Mouse (Mus musculus) MEL (cell line): ENCODE measurements around the gene Lrrc61. TPM values are rescaled to one million over a fixed set of nuclear protein-coding genes. Genes with fewer than 3 reads are reported as not detected.

ENCODE experiments used
- DNase-seq: peaks from one replicate; pipeline ENCODE4 v3.0.0; 2011; ENCODE audit warnings: low read depth, low spot score
- H3K27ac ChIP-seq: 2 replicates; pipeline ENCODE4 v1.5.1; 2012; ENCODE audit warnings: low read depth, mild to moderate bottlenecking, control low read depth, low read length, moderate library complexity; ENCODE audit not compliant: control insufficient read depth
- H3K27me3 ChIP-seq, 2 experiments: fragments of 150-350 bp in 1 of 2; sonication (generic) in 1 of 2; 2 replicates each; pipeline ENCODE4 v1.6.1; 2012; ENCODE audit warnings: low read length in 2 of 2, mild to moderate bottlenecking in 2 of 2, improper control_type of control experiment in 1 of 2, moderate library complexity in 1 of 2; ENCODE audit not compliant: insufficient read depth in 2 of 2, control insufficient read depth in 1 of 2
- H3K36me3 ChIP-seq, 2 experiments: 2 replicates each; pipeline ENCODE4 v1.6.1; 2012 to 2014; ENCODE audit warnings: low read length in 2 of 2, improper control_type of control experiment in 1 of 2, inconsistent platforms in 1 of 2, mild to moderate bottlenecking in 1 of 2; ENCODE audit not compliant: insufficient read depth in 2 of 2, control insufficient read depth in 1 of 2
- H3K4me1 ChIP-seq, 2 experiments: fragments of 150-350 bp in 1 of 2; sonication (generic) in 1 of 2; 2 replicates each; pipeline ENCODE4 v1.6.1; 2012; ENCODE audit warnings: low read length in 2 of 2, improper control_type of control experiment in 1 of 2, mild to moderate bottlenecking in 1 of 2; ENCODE audit not compliant: insufficient read depth in 2 of 2, control insufficient read depth in 1 of 2
- H3K4me3 ChIP-seq, 2 experiments: fragments of 150-350 bp in 1 of 2; sonication (generic) in 1 of 2; 2 replicates each; pipeline ENCODE4 v1.5.1; 2012; ENCODE audit warnings: low read depth in 2 of 2, low read length in 2 of 2, mild to moderate bottlenecking in 2 of 2, moderate library complexity in 2 of 2, control low read depth in 1 of 2, improper control_type of control experiment in 1 of 2; ENCODE audit not compliant: control insufficient read depth in 1 of 2, insufficient read depth in 1 of 2
- H3K79me2 ChIP-seq: 2 replicates; pipeline ENCODE4 v1.6.1; 2012; ENCODE audit warnings: mild to moderate bottlenecking, low read length, moderate library complexity; ENCODE audit not compliant: control insufficient read depth, poor library complexity, insufficient read depth
- H3K9ac ChIP-seq: 2 replicates; pipeline ENCODE4 v1.6.1; 2012; ENCODE audit warnings: low read depth, mild to moderate bottlenecking, control low read depth, low read length, moderate library complexity; ENCODE audit not compliant: control insufficient read depth, poor library complexity, severe bottlenecking
- H3K9me3 ChIP-seq: fragments of 150-350 bp; sonication (generic); replicated peaks from 2 replicates; pipeline ENCODE4 v1.6.1; 2012; ENCODE audit warnings: mild to moderate bottlenecking, low read length, improper control_type of control experiment, moderate library complexity; ENCODE audit not compliant: insufficient read depth
- CHD1 ChIP-seq: IDR thresholded peaks from 2 replicates; pipeline ENCODE4 v1.6.1; 2012; ENCODE audit warnings: low read depth, mild to moderate bottlenecking, inconsistent platforms, low read length, improper control_type of control experiment
- CHD2 ChIP-seq: IDR thresholded peaks from 2 replicates; pipeline ENCODE4 v1.6.1; 2011; ENCODE audit warnings: low read length, improper control_type of control experiment
- CTCF ChIP-seq, 3 experiments: IDR thresholded peaks in 2 of 3; conservative IDR thresholded peaks in 1 of 3; 2 replicates each; pipeline ENCODE4 v1.5.1; 2011 to 2012; ENCODE audit warnings: low read length in 3 of 3, low read depth in 2 of 3, mild to moderate bottlenecking in 2 of 3, improper control_type of control experiment in 1 of 3, inconsistent platforms in 1 of 3, mixed read lengths in 1 of 3, moderate library complexity in 1 of 3; ENCODE audit not compliant: control insufficient read depth in 1 of 3, insufficient read depth in 1 of 3, poor library complexity in 1 of 3, severe bottlenecking in 1 of 3
- E2F4 ChIP-seq: IDR thresholded peaks from 2 replicates; pipeline ENCODE4 v1.6.1; 2011; ENCODE audit warnings: low read depth, low read length, improper control_type of control experiment, borderline replicate concordance
- ELF1 ChIP-seq: IDR thresholded peaks from 2 replicates; pipeline ENCODE4 v1.6.1; 2014; ENCODE audit warnings: low read depth, mild to moderate bottlenecking, inconsistent platforms, low read length, improper control_type of control experiment, moderate library complexity
- GABPA ChIP-seq: IDR thresholded peaks from 2 replicates; pipeline ENCODE4 v1.6.1; 2012; ENCODE audit warnings: low read depth, mild to moderate bottlenecking, inconsistent platforms, low read length, improper control_type of control experiment, moderate library complexity
- HCFC1 ChIP-seq: IDR thresholded peaks from 2 replicates; pipeline ENCODE4 v1.6.1; 2012; ENCODE audit warnings: low read depth, mild to moderate bottlenecking, inconsistent platforms, low read length, improper control_type of control experiment, moderate library complexity
- JUND ChIP-seq: IDR thresholded peaks from 2 replicates; pipeline ENCODE4 v1.6.1; 2011; ENCODE audit warnings: low read depth, mild to moderate bottlenecking, improper control_type of control experiment, low read length
- MAFK ChIP-seq: IDR thresholded peaks from 2 replicates; pipeline ENCODE4 v1.6.1; 2011; ENCODE audit warnings: low read depth, mild to moderate bottlenecking, low read length, improper control_type of control experiment, borderline replicate concordance
- MAZ ChIP-seq: IDR thresholded peaks from 2 replicates; pipeline ENCODE4 v1.6.1; 2012; ENCODE audit warnings: low read depth, mild to moderate bottlenecking, inconsistent platforms, low read length, improper control_type of control experiment
- MEF2A ChIP-seq: IDR thresholded peaks from 2 replicates; pipeline ENCODE4 v1.6.1; 2014; ENCODE audit warnings: low read depth, mild to moderate bottlenecking, inconsistent platforms, low read length, improper control_type of control experiment; ENCODE audit not compliant: poor library complexity, insufficient replicate concordance, severe bottlenecking; ENCODE audit errors: extremely low read depth
- MXI1 ChIP-seq: IDR thresholded peaks from 2 replicates; pipeline ENCODE4 v1.6.1; 2011; ENCODE audit warnings: mild to moderate bottlenecking, low read depth, low read length, improper control_type of control experiment
- MYC ChIP-seq: IDR thresholded peaks from 2 replicates; pipeline ENCODE4 v1.6.1; 2011; ENCODE audit warnings: low read depth, mild to moderate bottlenecking, low read length, improper control_type of control experiment, moderate library complexity
- NELFE ChIP-seq: IDR thresholded peaks from 2 replicates; pipeline ENCODE4 v1.6.1; 2011; ENCODE audit warnings: low read depth, low read length, improper control_type of control experiment
- NRF1 ChIP-seq: IDR thresholded peaks from 2 replicates; pipeline ENCODE4 v1.6.1; 2014; ENCODE audit warnings: low read depth, mild to moderate bottlenecking, inconsistent platforms, low read length, improper control_type of control experiment, moderate library complexity; ENCODE audit not compliant: poor library complexity, insufficient read depth, severe bottlenecking
- POLR2AphosphoS5 ChIP-seq: IDR thresholded peaks from 2 replicates; pipeline ENCODE4 v1.6.1; 2012; ENCODE audit warnings: low read depth, borderline replicate concordance, mild to moderate bottlenecking, inconsistent platforms, low read length, moderate library complexity, mixed read lengths
- RAD21 ChIP-seq: IDR thresholded peaks from 2 replicates; pipeline ENCODE4 v1.6.1; 2011; ENCODE audit warnings: mild to moderate bottlenecking, low read depth, low read length, improper control_type of control experiment
- SIN3A ChIP-seq: IDR thresholded peaks from 2 replicates; pipeline ENCODE4 v1.6.1; 2012; ENCODE audit warnings: low read length, improper control_type of control experiment, inconsistent platforms
- SMC3 ChIP-seq: IDR thresholded peaks from 2 replicates; pipeline ENCODE4 v1.6.1; 2011; ENCODE audit warnings: low read depth, low read length, improper control_type of control experiment
- TAL1 ChIP-seq: IDR thresholded peaks from 2 replicates; pipeline ENCODE4 v1.6.1; 2012; ENCODE audit warnings: mild to moderate bottlenecking, inconsistent platforms, low read length, moderate library complexity, mixed read lengths
- TBP ChIP-seq: IDR thresholded peaks from 2 replicates; pipeline ENCODE4 v1.8.0; 2011; ENCODE audit warnings: low read depth, low read length, improper control_type of control experiment
- UBTF ChIP-seq: IDR thresholded peaks from 2 replicates; pipeline ENCODE4 v1.6.1; 2012; ENCODE audit warnings: low read depth, mild to moderate bottlenecking, inconsistent platforms, low read length, improper control_type of control experiment, moderate library complexity, borderline replicate concordance; ENCODE audit not compliant: insufficient read depth
- USF2 ChIP-seq, 2 experiments: IDR thresholded peaks; 2 replicates each; pipeline ENCODE4 v1.6.1; 2011 to 2012; ENCODE audit warnings: improper control_type of control experiment in 2 of 2, low read length in 2 of 2, borderline replicate concordance in 1 of 2, inconsistent platforms in 1 of 2, low read depth in 1 of 2, mild to moderate bottlenecking in 1 of 2; ENCODE audit not compliant: insufficient read depth in 1 of 2
- ZC3H11A ChIP-seq: IDR thresholded peaks from 2 replicates; pipeline ENCODE4 v1.6.1; 2012; ENCODE audit warnings: low read depth, mild to moderate bottlenecking, inconsistent platforms, low read length, improper control_type of control experiment
- ZKSCAN1 ChIP-seq: IDR thresholded peaks from 2 replicates; pipeline ENCODE4 v1.6.1; 2012; ENCODE audit warnings: low read depth, mild to moderate bottlenecking, inconsistent platforms, low read length, improper control_type of control experiment, moderate library complexity
- polyA plus RNA-seq, 2 experiments: library from polyadenylated mRNA; stranded (reverse) in 1 of 2; unstranded in 1 of 2; fragments of >175 nt in 1 of 2; fragments of >200 nt in 1 of 2; gene quantifications; 2 replicates each; pipeline versions ENCODE4 v1.2.1 to v1.2.4; 2012; ENCODE audit warnings: low replicate concordance in 2 of 2, low read depth in 1 of 2; ENCODE audit not compliant: insufficient read length in 2 of 2, insufficient read depth in 1 of 2, missing spikeins in 1 of 2
- total RNA-seq: library from RNA; depleted of rRNA; stranded (reverse); fragments of 300-350 nt; gene quantifications from 2 replicates; pipeline ENCODE4 v1.2.3, GENCODE M21; 2012

Gene Lrrc61
- total and polyA plus RNA-seq, 3 experiments = not detected

- Histone ChIP-seq H3K79me2 (no peaks in the 10 kb centered on the region), H3K27ac (no peak within 1 kb of the TSS), H3K27me3 (no peaks in the 10 kb centered on the region), H3K9me3 (no peaks in the 10 kb centered on the region), H3K4me1 (no peaks in the 10 kb centered on the region), H3K36me3 (no peaks in the 10 kb centered on the region), H3K9ac (no peak within 1 kb of the TSS), H3K4me3 (no peak within 1 kb of the TSS)
- DNase-seq = no peak
- TF ChIP-seq SMC3 (no peak), MXI1 (no peak), JUND (no peak), CHD1 (no peak), MYC (no peak), TAL1 (no peak), E2F4 (no peak), ZKSCAN1 (no peak), NRF1 (no peak), MAZ (no peak), SIN3A (no peak), TBP (no peak), NELFE (no peak), MAFK (no peak), MEF2A (no peak)
Observed at GRCm38 (mm10) chr6:48537105-48537954, 17.3 kb upstream of the Lrrc61 start, which contains the start of gene Atp6v0e2. TSS of gene Atp6v0e2 (plus strand) at chr6:48537615.

DNA sequence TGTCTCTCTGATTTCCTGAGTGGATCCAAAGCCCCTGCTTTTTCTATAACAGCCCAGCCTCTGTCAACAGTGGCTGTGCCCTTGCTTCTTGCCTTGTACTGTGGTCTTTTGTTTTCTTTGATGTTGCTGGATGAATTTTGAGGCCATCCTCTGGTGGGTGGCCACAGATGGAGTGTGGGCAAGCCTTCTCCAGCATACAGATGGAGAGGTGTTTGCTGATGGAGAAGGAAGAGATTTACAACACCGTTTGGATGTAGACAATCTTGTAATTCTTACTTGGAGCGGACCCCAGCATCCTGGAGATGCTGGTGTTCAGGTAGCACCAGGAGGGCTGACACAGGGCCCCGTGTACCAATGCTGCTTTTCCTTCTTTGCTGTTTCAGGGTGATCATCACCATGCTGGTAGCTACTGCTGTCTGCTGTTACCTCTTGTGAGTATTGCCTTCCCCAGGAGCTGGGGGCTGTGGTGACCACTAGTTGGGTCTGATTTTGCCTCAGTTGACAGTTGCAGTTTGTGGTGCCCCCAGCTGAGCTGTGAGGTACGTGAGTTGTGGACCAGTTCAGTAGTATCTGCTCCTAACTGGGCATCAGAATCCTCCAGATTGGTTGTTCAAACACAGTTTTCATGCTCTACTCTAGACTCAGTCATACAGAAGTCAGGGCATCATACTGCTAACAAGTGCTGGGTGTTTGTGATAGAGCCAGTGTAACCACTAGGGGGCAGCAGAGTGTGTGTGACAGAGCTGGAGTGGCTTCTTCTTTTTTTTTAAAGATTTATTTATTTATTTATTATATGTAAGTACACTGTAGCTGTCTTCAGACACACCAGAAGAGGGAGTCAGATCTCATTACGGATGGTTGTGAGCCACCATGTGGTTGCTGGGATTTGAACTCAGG lies 15.5 kb upstream of the Lrrc61 start:
- Histone ChIP-seq H3K4me1 (no peaks in the 10 kb centered on the region), H3K27me3 (no peaks in the 10 kb centered on the region), H3K36me3 (no peaks in the 10 kb centered on the region), H3K79me2 (no peaks in the 10 kb centered on the region), H3K27ac (no peak overlapping the region), H3K4me3 (no peak overlapping the region), H3K9ac (no peak overlapping the region), H3K9me3 (no peaks in the 10 kb centered on the region)
- peak; percentile 24 for DNase-seq
- no peak for TF ChIP-seq ELF1
- TF ChIP-seq MXI1 = no peak
- no peak for TF ChIP-seq POLR2AphosphoS5
- TF ChIP-seq UBTF = no peak
- no peak for TF ChIP-seq ZKSCAN1
- TF ChIP-seq USF2 (IDR thresholded peaks at IDR 0.05; ENCODE audit: borderline replicate concordance in 1 of 2, insufficient read depth in 1 of 2, low read depth in 1 of 2, low read length in 2 of 2) = no peak
- TF ChIP-seq RAD21 = peak; percentile 2
- TF ChIP-seq CTCF (IDR thresholded peaks at IDR 0.05 in 2 of 3, conservative IDR thresholded peaks at IDR 0.05 in 1 of 3; ENCODE audit: control insufficient read depth in 1 of 3, insufficient read depth in 1 of 3, low read depth in 2 of 3, low read length in 3 of 3, poor library complexity in 1 of 3, severe bottlenecking in 1 of 3) = peak; percentile 21 to 47 (median 27); a peak in 4 of 6 replicates
- no peak for TF ChIP-seq GABPA
- TF ChIP-seq HCFC1 = no peak
- TF ChIP-seq CHD2 = no peak
- TF ChIP-seq ZC3H11A = no peak
